Mouse (Mus musculus): ENCODE results near the gene 4930519G04Rik.
A peak's percentile ranks its signal among the peaks of the same experiment; 100 is the strongest.
"Not testable (repeated sequence)": the region's sequence is repeated elsewhere in the genome, so short reads cannot be mapped to it uniquely, and the experiment has no call there.

Gene 4930519G04Rik

GRCm38 (mm10) chr5:114853364-114853763 lies at the start of gene 4930519G04Rik:
TSS of gene 4930519G04Rik (plus strand) at chr5:114853664.
- DNase-seq (ENCODE audit: extremely low spot score, low spot score), result not testable (repeated sequence)

- DNase-seq (ENCODE audit: extremely low spot score, low spot score), result no peak
These were observed 49.1 kb upstream of the 4930519G04Rik start for GRCm38 (mm10) chr5:114804335-114804734.

- no peak for DNase-seq (ENCODE audit: extremely low spot score, low spot score)
These were observed 48.5 kb upstream of the 4930519G04Rik start for GRCm38 (mm10) chr5:114804958-114805357.

GRCm38 (mm10) chr5:114805436-114806350 lies 47.8 kb upstream of the 4930519G04Rik start:
- DNase-seq (ENCODE audit: extremely low spot score, low spot score), result no peak

- no peak for DNase-seq (ENCODE audit: extremely low spot score, low spot score)
These were observed 46.8 kb upstream of the 4930519G04Rik start for GRCm38 (mm10) chr5:114806636-114807035.

- no peak for DNase-seq (ENCODE audit: extremely low spot score, low spot score)
These were observed 46.4 kb upstream of the 4930519G04Rik start for GRCm38 (mm10) chr5:114807063-114807462.

GRCm38 (mm10) chr5:114807468-114807867 lies 46.0 kb upstream of the 4930519G04Rik start:
- no peak for DNase-seq (ENCODE audit: extremely low spot score, low spot score)

- no peak for DNase-seq (ENCODE audit: extremely low spot score, low spot score)
These were observed 45.6 kb upstream of the 4930519G04Rik start for GRCm38 (mm10) chr5:114807893-114808292.

GRCm38 (mm10) chr5:114808385-114808784 lies 45.1 kb upstream of the 4930519G04Rik start:
- no peak for DNase-seq (ENCODE audit: extremely low spot score, low spot score)

GRCm38 (mm10) chr5:114809181-114809756 lies 44.2 kb upstream of the 4930519G04Rik start:
- DNase-seq (ENCODE audit: extremely low spot score, low spot score), result no peak

GRCm38 (mm10) chr5:114809826-114810225 lies 43.6 kb upstream of the 4930519G04Rik start:
- no peak for DNase-seq (ENCODE audit: extremely low spot score, low spot score)

- DNase-seq (ENCODE audit: extremely low spot score, low spot score), result peak; percentile 94
These were observed 39.8 kb upstream of the 4930519G04Rik start for GRCm38 (mm10) chr5:114813525-114814181.

GRCm38 (mm10) chr5:114816599-114816998 lies 36.9 kb upstream of the 4930519G04Rik start:
- no peak for DNase-seq (ENCODE audit: extremely low spot score, low spot score)

- no peak for DNase-seq (ENCODE audit: extremely low spot score, low spot score)
These were observed 35.3 kb upstream of the 4930519G04Rik start for GRCm38 (mm10) chr5:114818124-114818523.

- DNase-seq (ENCODE audit: extremely low spot score, low spot score), result peak; percentile 93
These were observed 30.4 kb upstream of the 4930519G04Rik start, which contains the start of gene 1500011B03Rik for GRCm38 (mm10) chr5:114822796-114823688. TSS of gene 1500011B03Rik (minus strand) at chr5:114823468.

- DNase-seq (ENCODE audit: extremely low spot score, low spot score), result peak; percentile 54
These were observed 29.3 kb upstream of the 4930519G04Rik start for GRCm38 (mm10) chr5:114824197-114824596.

GRCm38 (mm10) chr5:114825978-114826691 lies 27.3 kb upstream of the 4930519G04Rik start:
- peak; percentile 86 for DNase-seq (ENCODE audit: extremely low spot score, low spot score)

- no peak for DNase-seq (ENCODE audit: extremely low spot score, low spot score)
These were observed 26.0 kb upstream of the 4930519G04Rik start for GRCm38 (mm10) chr5:114827427-114827826.

- DNase-seq (ENCODE audit: extremely low spot score, low spot score), result no peak
These were observed 23.7 kb upstream of the 4930519G04Rik start for GRCm38 (mm10) chr5:114829740-114830139.

- no peak for DNase-seq (ENCODE audit: extremely low spot score, low spot score)
These were observed 16.6 kb upstream of the 4930519G04Rik start for GRCm38 (mm10) chr5:114836886-114837285.

All from neural tube, embryonic 10.5 days (tissue).